Mouse (Mus musculus): ENCODE measurements around the gene Hacd1. TPM values are rescaled to one million over a fixed set of nuclear protein-coding genes. Genes with fewer than 3 reads are reported as not detected.
A peak's percentile ranks its signal among the peaks of the same experiment; 100 is the strongest.
"Not testable (repeated sequence)": the region's sequence is repeated elsewhere in the genome, so short reads cannot be mapped to it uniquely, and the experiment has no call there.

Hacd1 gene
- total RNA-seq (2014; rRNA removed) (51.2 and 66.4 TPM in 2 replicates), polyA plus RNA-seq (2015; fragmentation: Nextera tagmentation; extraction: Ambion mirVana) (81.5 and 83.4 TPM in 2 replicates)

- Histone ChIP-seq H3K9ac (replicated peaks; ENCODE audit: low read length, poor library complexity, severe bottlenecking) (peak within 1 kb of the TSS; percentile 71), H3K4me2 (ENCODE audit: low read depth, low read length, poor library complexity, severe bottlenecking) (peak within 1 kb of the TSS; percentile 75), H3K4me3 (ENCODE audit: low read depth, low read length) (peak within 1 kb of the TSS; percentile 75), H3K4me1 (ENCODE audit: insufficient read depth, low read length) (no peaks in the 10 kb centered on the region), H3K9me3 (ENCODE audit: low read length) (no peaks in the 10 kb centered on the region), H3K36me3 (ENCODE audit: insufficient read depth, low read length) (no peaks in the 10 kb centered on the region), H3K27me3 (ENCODE audit: insufficient read depth, low read length) (no peaks in the 10 kb centered on the region), H3K27ac (ENCODE audit: low read depth, low read length) (peak within 1 kb of the TSS; percentile 91)
- DNase-seq (ENCODE audit: low spot score) (peak; percentile 93), ATAC-seq (ENCODE audit: low FRiP score) (peak; percentile 93)
- no peak for TF ChIP-seq CTCF (IDR thresholded peaks at IDR 0.05)
- under 1% methylated on average over 64 of the region's 101 CpGs for WGBS
Observed at GRCm38 (mm10) chr2:14055566-14056331, at the start of gene Hacd1. Hacd1 (minus strand) TSS chr2:14056135.

GRCm38 (mm10) chr2:14103924-14104323, 48.0 kb upstream of the Hacd1 start:
- no peak for TF ChIP-seq CTCF (IDR thresholded peaks at IDR 0.05)
- ATAC-seq (ENCODE audit: low FRiP score) (no peak), DNase-seq (ENCODE audit: low spot score) (no peak)
- Histone ChIP-seq H3K9ac (replicated peaks; ENCODE audit: low read length, poor library complexity, severe bottlenecking) (no peak overlapping the region), H3K27ac (ENCODE audit: low read depth, low read length) (no peak overlapping the region), H3K27me3 (ENCODE audit: insufficient read depth, low read length) (no peaks in the 10 kb centered on the region), H3K36me3 (ENCODE audit: insufficient read depth, low read length) (0 out of 2 replicates have a peak, but pooled peaks cover 3% of the 10 kb centered on the region), H3K4me3 (ENCODE audit: low read depth, low read length) (no peak overlapping the region), H3K9me3 (ENCODE audit: low read length) (no peaks in the 10 kb centered on the region), H3K4me1 (ENCODE audit: insufficient read depth, low read length) (no peaks in the 10 kb centered on the region), H3K4me2 (ENCODE audit: low read depth, low read length, poor library complexity, severe bottlenecking) (no peak overlapping the region)
- WGBS: 88% methylated on average over 1 of the region's 1 CpGs

GRCm38 (mm10) chr2:14102603-14103002, 46.7 kb upstream of the Hacd1 start:
- no peak for TF ChIP-seq CTCF (IDR thresholded peaks at IDR 0.05)
- Histone ChIP-seq H3K27ac (ENCODE audit: low read depth, low read length) (no peak overlapping the region), H3K4me2 (ENCODE audit: low read depth, low read length, poor library complexity, severe bottlenecking) (no peak overlapping the region), H3K27me3 (ENCODE audit: insufficient read depth, low read length) (no peaks in the 10 kb centered on the region), H3K4me1 (ENCODE audit: insufficient read depth, low read length) (no peaks in the 10 kb centered on the region), H3K4me3 (ENCODE audit: low read depth, low read length) (no peak overlapping the region), H3K9ac (replicated peaks; ENCODE audit: low read length, poor library complexity, severe bottlenecking) (no peak overlapping the region), H3K9me3 (ENCODE audit: low read length) (no peaks in the 10 kb centered on the region), H3K36me3 (ENCODE audit: insufficient read depth, low read length) (0 out of 2 replicates have a peak, but pooled peaks cover 3% of the 10 kb centered on the region)
- 94% methylated on average over 2 of the region's 2 CpGs for WGBS
- no peak for DNase-seq (ENCODE audit: low spot score)
- ATAC-seq (ENCODE audit: low FRiP score): no peak

- H3K27ac ChIP-seq (ENCODE audit: low read depth, low read length): no peak overlapping the region
- no peak overlapping the region for H3K4me3 ChIP-seq (ENCODE audit: low read depth, low read length)
- ATAC-seq (ENCODE audit: low FRiP score) (no peak), DNase-seq (ENCODE audit: low spot score) (no peak)
- no peaks in the 10 kb centered on the region for H3K27me3 ChIP-seq (ENCODE audit: insufficient read depth, low read length)
- H3K36me3 ChIP-seq (ENCODE audit: insufficient read depth, low read length): 0 out of 2 replicates have a peak, but pooled peaks cover 3% of the 10 kb centered on the region
- H3K9me3 ChIP-seq (ENCODE audit: low read length): no peaks in the 10 kb centered on the region
- H3K4me1 ChIP-seq (ENCODE audit: insufficient read depth, low read length): no peaks in the 10 kb centered on the region
- no peak overlapping the region for H3K9ac ChIP-seq (replicated peaks; ENCODE audit: low read length, poor library complexity, severe bottlenecking)
- no peak overlapping the region for H3K4me2 ChIP-seq (ENCODE audit: low read depth, low read length, poor library complexity, severe bottlenecking)
- TF ChIP-seq CTCF (IDR thresholded peaks at IDR 0.05): no peak
Observed at GRCm38 (mm10) chr2:14100533-14100932, 44.6 kb upstream of the Hacd1 start.

- not testable (repeated sequence) for ATAC-seq (ENCODE audit: low FRiP score); H3K9ac ChIP-seq (replicated peaks; ENCODE audit: low read length, poor library complexity, severe bottlenecking); H3K4me2 ChIP-seq (ENCODE audit: low read depth, low read length, poor library complexity, severe bottlenecking); H3K27me3 ChIP-seq (ENCODE audit: insufficient read depth, low read length); H3K4me3 ChIP-seq (ENCODE audit: low read depth, low read length); H3K27ac ChIP-seq (ENCODE audit: low read depth, low read length); H3K9me3 ChIP-seq (ENCODE audit: low read length); H3K36me3 ChIP-seq (ENCODE audit: insufficient read depth, low read length); DNase-seq (ENCODE audit: low spot score)
- WGBS: 96% methylated on average over 8 of the region's 9 CpGs
- peaks cover 12% of the 10 kb centered on the region; the same call in 1 of the 2 replicates for H3K4me1 ChIP-seq (ENCODE audit: insufficient read depth, low read length)
Observed at GRCm38 (mm10) chr2:14078527-14078926, 22.6 kb upstream of the Hacd1 start.

GRCm38 (mm10) chr2:14074221-14074901, 18.4 kb upstream of the Hacd1 start:
- DNase-seq (ENCODE audit: low spot score) (peak; percentile 50), ATAC-seq (ENCODE audit: low FRiP score) (no peak; the same call in none of the 2 replicates)
- H3K9me3 ChIP-seq (ENCODE audit: low read length): no peaks in the 10 kb centered on the region
- no peaks in the 10 kb centered on the region for H3K36me3 ChIP-seq (ENCODE audit: insufficient read depth, low read length)
- H3K4me3 ChIP-seq (ENCODE audit: low read depth, low read length): peak overlapping the region; percentile 92
- peaks cover 12% of the 10 kb centered on the region; the same call in 1 of the 2 replicates for H3K4me1 ChIP-seq (ENCODE audit: insufficient read depth, low read length)
- H3K9ac ChIP-seq (replicated peaks; ENCODE audit: low read length, poor library complexity, severe bottlenecking): peak overlapping the region; percentile 83
- TF ChIP-seq CTCF (IDR thresholded peaks at IDR 0.05): peak; percentile 0; the same call in 1 of the 2 replicates
- under 1% methylated on average over 38 of the region's 38 CpGs for WGBS
- H3K27me3 ChIP-seq (ENCODE audit: insufficient read depth, low read length): no peaks in the 10 kb centered on the region
- peak overlapping the region; percentile 61 for H3K4me2 ChIP-seq (ENCODE audit: low read depth, low read length, poor library complexity, severe bottlenecking)
- H3K27ac ChIP-seq (ENCODE audit: low read depth, low read length): peak overlapping the region; percentile 97
